Mouse (Mus musculus): Measurements from ENCODE around the gene Map1lc3a. TPM values are rescaled to one million over a fixed set of nuclear protein-coding genes. Genes with fewer than 3 reads are reported as not detected.

Map1lc3a gene
- 106 and 135 TPM in 2 replicates for polyA plus RNA-seq (2016; fragmentation: Nextera tagmentation; extraction: Ambion mirVana)

GRCm38 (mm10) chr2:155276195-155276594, at the start of gene Map1lc3a:
Map1lc3a (plus strand) TSS chr2:155276297.
- 1% methylated on average over 47 of the region's 47 CpGs for WGBS
- H3K4me1 ChIP-seq, result peaks cover 15% of the 10 kb centered on the region
- H3K27me3 ChIP-seq (ENCODE audit: low read depth, poor library complexity, severe bottlenecking), result peaks cover 6% of the 10 kb centered on the region
- peak within 1 kb of the TSS; percentile 87 for H3K4me3 ChIP-seq
- no peaks in the 10 kb centered on the region for H3K9me3 ChIP-seq (replicated peaks)
- DNase-seq (ENCODE audit: low spot score), result peak; percentile 92
- H3K36me3 ChIP-seq, result peaks cover 22% of the 10 kb centered on the region
- peak within 1 kb of the TSS; percentile 89 for H3K27ac ChIP-seq (replicated peaks)

GRCm38 (mm10) chr2:155235746-155236361, 40.2 kb upstream of the Map1lc3a start:
- H3K9me3 ChIP-seq (replicated peaks), result no peaks in the 10 kb centered on the region
- 7% methylated on average over 13 of the region's 13 CpGs for WGBS
- no peaks in the 10 kb centered on the region for H3K27me3 ChIP-seq (ENCODE audit: low read depth, poor library complexity, severe bottlenecking)
- H3K4me1 ChIP-seq, result peaks cover 25% of the 10 kb centered on the region
- DNase-seq (ENCODE audit: low spot score), result peak; percentile 15
- H3K27ac ChIP-seq (replicated peaks), result peak overlapping the region; percentile 94
- H3K36me3 ChIP-seq, result peaks cover 2% of the 10 kb centered on the region; the same call in 1 of the 2 replicates
- H3K4me3 ChIP-seq, result peak overlapping the region; percentile 72

GRCm38 (mm10) chr2:155236362-155236992, 39.6 kb upstream of the Map1lc3a start, which contains the start of gene Dynlrb1:
Dynlrb1 (plus strand) TSS chr2:155236533.
- peak; percentile 97 for DNase-seq (ENCODE audit: low spot score)
- Histone ChIP-seq H3K27ac (replicated peaks) (peak within 1 kb of the TSS; percentile 94), H3K9me3 (replicated peaks) (no peaks in the 10 kb centered on the region), H3K4me3 (peak within 1 kb of the TSS; percentile 72), H3K36me3 (peaks cover 8% of the 10 kb centered on the region), H3K27me3 (ENCODE audit: low read depth, poor library complexity, severe bottlenecking) (no peaks in the 10 kb centered on the region), H3K4me1 (peaks cover 25% of the 10 kb centered on the region)
- under 1% methylated on average over 50 of the region's 50 CpGs for WGBS

GRCm38 (mm10) chr2:155237276-155237675, 38.8 kb upstream of the Map1lc3a start:
- Histone ChIP-seq H3K27ac (replicated peaks) (peak overlapping the region; percentile 94), H3K4me3 (peak overlapping the region; percentile 72), H3K27me3 (ENCODE audit: low read depth, poor library complexity, severe bottlenecking) (no peaks in the 10 kb centered on the region), H3K36me3 (peaks cover 14% of the 10 kb centered on the region), H3K9me3 (replicated peaks) (no peaks in the 10 kb centered on the region), H3K4me1 (peaks cover 25% of the 10 kb centered on the region)
- no peak for DNase-seq (ENCODE audit: low spot score)
- WGBS, result 22% methylated on average over 4 of the region's 4 CpGs

GRCm38 (mm10) chr2:155240915-155241314, 35.2 kb upstream of the Map1lc3a start:
- no peak overlapping the region for H3K4me3 ChIP-seq
- DNase-seq (ENCODE audit: low spot score), result no peak
- H3K4me1 ChIP-seq, result peaks cover 15% of the 10 kb centered on the region
- H3K36me3 ChIP-seq, result peaks cover 50% of the 10 kb centered on the region
- H3K27ac ChIP-seq (replicated peaks), result no peak overlapping the region
- 80% methylated on average over 4 of the region's 4 CpGs for WGBS
- H3K9me3 ChIP-seq (replicated peaks), result no peaks in the 10 kb centered on the region
- H3K27me3 ChIP-seq (ENCODE audit: low read depth, poor library complexity, severe bottlenecking), result no peaks in the 10 kb centered on the region

GRCm38 (mm10) chr2:155242296-155242855, 33.7 kb upstream of the Map1lc3a start:
- peaks cover 65% of the 10 kb centered on the region for H3K36me3 ChIP-seq

GRCm38 (mm10) chr2:155246231-155246630, 29.9 kb upstream of the Map1lc3a start:
- no peak overlapping the region for H3K4me3 ChIP-seq
- 94% methylated on average over 4 of the region's 4 CpGs for WGBS
- no peak for DNase-seq (ENCODE audit: low spot score)
- H3K4me1 ChIP-seq, result no peaks in the 10 kb centered on the region
- H3K27me3 ChIP-seq (ENCODE audit: low read depth, poor library complexity, severe bottlenecking), result no peaks in the 10 kb centered on the region
- no peaks in the 10 kb centered on the region for H3K9me3 ChIP-seq (replicated peaks)
- peaks cover 98% of the 10 kb centered on the region for H3K36me3 ChIP-seq
- H3K27ac ChIP-seq (replicated peaks), result no peak overlapping the region

More at GRCm38 (mm10) chr2:155242296-155242855, 33.7 kb upstream of the Map1lc3a start:
- Histone ChIP-seq H3K9me3 (replicated peaks) (no peaks in the 10 kb centered on the region), H3K27me3 (ENCODE audit: low read depth, poor library complexity, severe bottlenecking) (no peaks in the 10 kb centered on the region), H3K4me1 (peaks cover 10% of the 10 kb centered on the region), H3K27ac (replicated peaks) (no peak overlapping the region), H3K4me3 (no peak overlapping the region)
- 89% methylated on average over 7 of the region's 7 CpGs for WGBS
- DNase-seq (ENCODE audit: low spot score), result no peak

GRCm38 (mm10) chr2:155248206-155248605, 27.9 kb upstream of the Map1lc3a start:
- no peak overlapping the region for H3K4me3 ChIP-seq
- no peaks in the 10 kb centered on the region for H3K9me3 ChIP-seq (replicated peaks)
- H3K4me1 ChIP-seq, result no peaks in the 10 kb centered on the region
- H3K27ac ChIP-seq (replicated peaks), result no peak overlapping the region
- peaks cover 88% of the 10 kb centered on the region for H3K36me3 ChIP-seq
- H3K27me3 ChIP-seq (ENCODE audit: low read depth, poor library complexity, severe bottlenecking), result no peaks in the 10 kb centered on the region
- no peak for DNase-seq (ENCODE audit: low spot score)
- WGBS, result 96% methylated on average over 1 of the region's 1 CpGs

- Histone ChIP-seq H3K27me3 (ENCODE audit: low read depth, poor library complexity, severe bottlenecking) (no peaks in the 10 kb centered on the region), H3K36me3 (peaks cover 83% of the 10 kb centered on the region), H3K4me3 (no peak overlapping the region), H3K27ac (replicated peaks) (no peak overlapping the region), H3K9me3 (replicated peaks) (no peaks in the 10 kb centered on the region), H3K4me1 (no peaks in the 10 kb centered on the region)
- 91% methylated on average over 2 of the region's 2 CpGs for WGBS
- no peak for DNase-seq (ENCODE audit: low spot score)
These were observed 27.4 kb upstream of the Map1lc3a start for GRCm38 (mm10) chr2:155248718-155249117.

- no peaks in the 10 kb centered on the region for H3K9me3 ChIP-seq (replicated peaks)
- peaks cover 75% of the 10 kb centered on the region for H3K36me3 ChIP-seq
- WGBS, result 93% methylated on average over 5 of the region's 5 CpGs
These were observed 26.5 kb upstream of the Map1lc3a start for GRCm38 (mm10) chr2:155249588-155249987.

GRCm38 (mm10) chr2:155265526-155265925, 10.6 kb upstream of the Map1lc3a start:
- no peaks in the 10 kb centered on the region for H3K27me3 ChIP-seq (ENCODE audit: low read depth, poor library complexity, severe bottlenecking)
- H3K4me3 ChIP-seq, result no peak overlapping the region
- DNase-seq (ENCODE audit: low spot score), result no peak
- no peaks in the 10 kb centered on the region for H3K9me3 ChIP-seq (replicated peaks)
- no peak overlapping the region for H3K27ac ChIP-seq (replicated peaks)
- no peaks in the 10 kb centered on the region for H3K4me1 ChIP-seq
- WGBS, result 94% methylated on average over 6 of the region's 6 CpGs
- H3K36me3 ChIP-seq, result no peaks in the 10 kb centered on the region

More at GRCm38 (mm10) chr2:155249588-155249987, 26.5 kb upstream of the Map1lc3a start:
- H3K4me3 ChIP-seq, result no peak overlapping the region
- H3K27ac ChIP-seq (replicated peaks), result no peak overlapping the region
- no peaks in the 10 kb centered on the region for H3K4me1 ChIP-seq
- H3K27me3 ChIP-seq (ENCODE audit: low read depth, poor library complexity, severe bottlenecking), result no peaks in the 10 kb centered on the region
- no peak for DNase-seq (ENCODE audit: low spot score)

- no peaks in the 10 kb centered on the region for H3K36me3 ChIP-seq
- WGBS, result 87% methylated on average over 5 of the region's 5 CpGs
- no peaks in the 10 kb centered on the region for H3K9me3 ChIP-seq (replicated peaks)
- H3K4me3 ChIP-seq, result no peak overlapping the region
- DNase-seq (ENCODE audit: low spot score), result no peak
- no peaks in the 10 kb centered on the region for H3K27me3 ChIP-seq (ENCODE audit: low read depth, poor library complexity, severe bottlenecking)
- H3K27ac ChIP-seq (replicated peaks), result no peak overlapping the region
- no peaks in the 10 kb centered on the region for H3K4me1 ChIP-seq
These were observed 9.2 kb upstream of the Map1lc3a start for GRCm38 (mm10) chr2:155266896-155267295.

- Histone ChIP-seq H3K27me3 (ENCODE audit: low read depth, poor library complexity, severe bottlenecking) (no peaks in the 10 kb centered on the region), H3K36me3 (no peaks in the 10 kb centered on the region), H3K4me1 (peaks cover 6% of the 10 kb centered on the region), H3K27ac (replicated peaks) (no peak overlapping the region), H3K4me3 (no peak overlapping the region), H3K9me3 (replicated peaks) (no peaks in the 10 kb centered on the region)
- no peak for DNase-seq (ENCODE audit: low spot score)
- 87% methylated on average over 6 of the region's 6 CpGs for WGBS
These were observed 4.1 kb upstream of the Map1lc3a start for GRCm38 (mm10) chr2:155271957-155272356.

Measured in midbrain, embryonic 10.5 days (tissue).